In the genomic region with DNA sequence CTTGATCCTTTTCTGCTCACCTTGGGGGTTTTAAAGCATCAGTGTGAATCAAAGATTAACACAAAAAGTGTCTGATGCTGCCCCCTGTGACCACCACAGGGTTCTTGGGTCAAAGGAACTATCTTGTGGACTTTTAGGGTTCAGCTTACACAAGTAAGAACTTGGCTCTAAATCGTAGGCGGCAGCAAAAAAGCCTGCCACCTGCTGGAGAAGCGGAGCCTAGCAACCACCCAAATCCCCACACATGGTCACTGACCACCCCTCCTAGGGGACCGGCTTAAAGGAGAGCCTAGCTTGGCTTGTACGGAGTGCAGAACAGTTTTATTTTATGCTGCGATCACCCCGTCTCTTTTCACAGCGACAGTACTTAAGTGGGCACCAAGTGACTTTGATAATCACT, we compare ENCODE assay signal across 9 mouse cellular contexts. TPM values are rescaled to one million over a fixed set of nuclear protein-coding genes. Genes with fewer than 3 reads are reported as not detected.
DNase-seq lines count a peak whose midpoint lies in the region; ATAC-seq lines count a peak whose summit lies in the region.
"Had no signal": no experiment of that assay in that cellular context is flagged by ENCODE, and none has a peak within 500 bp of the region (broad histone marks: within the 10 kb centered on the region; RNA-seq: fewer than 3 reads in every experiment).

No protein-coding gene starts in this region.

- H3K27me3 ChIP-seq in limb, embryonic 11.5 days (ENCODE audit: control insufficient read depth, insufficient read depth, low read length): no peaks in the 10 kb centered on the region

- DNase-seq in adrenal gland, postnatal 10 days: peak; percentile 28
- DNase-seq in adrenal gland, adult 8-10 months: no peak
- DNase-seq in layer of hippocampus, postnatal 10 days (ENCODE audit: low spot score in 2 of 2): peak; percentile 37
- no peak for DNase-seq in layer of hippocampus, adult 11-12 months (ENCODE audit: low spot score)
- DNase-seq in brain, adult 2 months (ENCODE audit: low read depth, low spot score): peak; percentile 19
- peak; percentile 62 for DNase-seq in limb, embryonic 11.5 days (ENCODE audit: low spot score)
- DNase-seq in spleen, postnatal 10 days (ENCODE audit: low spot score in 2 of 2): peak; percentile 22 to 64
- no peak for DNase-seq in layer of hippocampus, adult 18-20 months (ENCODE audit: low spot score in 2 of 2)

- no peaks in the 10 kb centered on the region for H3K4me1 ChIP-seq in limb, embryonic 11.5 days (ENCODE audit: control insufficient read depth, insufficient read depth, low read length)

- H3K4me3 ChIP-seq in limb, embryonic 11.5 days (ENCODE audit: low read depth, low read length): no peak overlapping the region

- H3K4me2 ChIP-seq in limb, embryonic 11.5 days (ENCODE audit: low read depth, severe bottlenecking): no peak overlapping the region

- WGBS in limb, embryonic 11.5 days: 66% methylated on average over 8 of the region's 8 CpGs

- ATAC-seq in limb, embryonic 11.5 days (ENCODE audit: insufficient number of reproducible peaks, low FRiP score, low TSS enrichment, low read depth): no peak

- H3K9ac ChIP-seq in limb, embryonic 11.5 days (ENCODE audit: low read length): no peak overlapping the region

- no peaks in the 10 kb centered on the region for H3K9me3 ChIP-seq in limb, embryonic 11.5 days (ENCODE audit: control insufficient read depth, low read length)

- H3K27ac ChIP-seq in limb, embryonic 11.5 days (replicated peaks; ENCODE audit: low read depth, low read length): no peak overlapping the region

- no peaks in the 10 kb centered on the region for H3K36me3 ChIP-seq in limb, embryonic 11.5 days (ENCODE audit: control insufficient read depth, insufficient read depth, low read length)

RNA-seq across cellular contexts. Expression of a gene that starts 10.3 kb away (rescaled TPM):
- total RNA-seq in adrenal gland, postnatal 10 days (2021): 1 to 10 TPM in 1 of 2 experiments, under 1 TPM in 1; 0.69 to 3.2 TPM
- total RNA-seq in adrenal gland, adult 8-10 months (2022): 1 to 10 TPM in 3 of 4 experiments, under 1 TPM in 1; 0.75 to 3.0 (median 2.3) TPM
- total RNA-seq in layer of hippocampus, postnatal 10 days (2021): 1 to 10 TPM; 1.9 to 2.8 TPM
- polyA plus RNA-seq in limb, embryonic 11.5 days (2014; fragmentation: Nextera tagmentation; extraction: Ambion mirVana): 0.92 and 0.94 TPM in 2 replicates
- total RNA-seq in layer of hippocampus, adult 18-20 months (2021): 1 to 10 TPM; 1.2 to 1.7 TPM

RNA-seq across cellular contexts. Expression of a gene that starts 59.0 kb away (rescaled TPM):
- total RNA-seq in adrenal gland, postnatal 10 days (2021): not detected
- not detected for total RNA-seq in adrenal gland, adult 8-10 months (2022)
- not detected for total RNA-seq in layer of hippocampus, postnatal 10 days (2021)
- not detected in 2 replicates for polyA plus RNA-seq in limb, embryonic 11.5 days (2014; fragmentation: Nextera tagmentation; extraction: Ambion mirVana)
- not detected for total RNA-seq in layer of hippocampus, adult 18-20 months (2021)
- total RNA-seq: heart, postnatal 14 days had no signal

Comparison
In these comparisons a context has a peak if more than half of its experiments do, and no peak if none do; other contexts are left out.
1. DNase-seq: peak in adrenal gland, postnatal 10 days (single experiment), layer of hippocampus, postnatal 10 days (2 of 2), brain, adult 2 months (single experiment), limb, embryonic 11.5 days (single experiment) and spleen, postnatal 10 days (2 of 2); none in adrenal gland, adult 8-10 months (single experiment), layer of hippocampus, adult 11-12 months (single experiment) and layer of hippocampus, adult 18-20 months (0 of 2).